Mouse (Mus musculus): ENCODE data around the gene Pabpn1l. TPM values are rescaled to one million over a fixed set of nuclear protein-coding genes. Genes with fewer than 3 reads are reported as not detected.
A peak's percentile ranks its signal among the peaks of the same experiment; 100 is the strongest.

The Pabpn1l gene
- polyA plus RNA-seq, 1 experiment from 2014 or later: not detected

- 44% methylated on average over 8 of the region's 8 CpGs for WGBS
- Histone ChIP-seq H3K4me3 (replicated peaks; ENCODE audit: low read length) (no peak overlapping the region), H3K4me2 (replicated peaks) (peak overlapping the region; percentile 23; the same call in 1 of the 2 replicates), H3K9me3 (ENCODE audit: control insufficient read depth, low read length) (no peaks in the 10 kb centered on the region), H3K9ac (no peak overlapping the region), H3K36me3 (replicated peaks; ENCODE audit: control insufficient read depth, insufficient read depth) (no peaks in the 10 kb centered on the region), H3K27me3 (ENCODE audit: control insufficient read depth, insufficient read depth, low read length) (no peaks in the 10 kb centered on the region), H3K4me1 (replicated peaks; ENCODE audit: control insufficient read depth, insufficient read depth, low read length) (peaks cover 69% of the 10 kb centered on the region), H3K27ac (peak overlapping the region; percentile 67)
- ATAC-seq (ENCODE audit: low FRiP score) (no peak; the same call in 1 of the 2 replicates), DNase-seq (ENCODE audit: low spot score) (no peak)
Measured at GRCm38 (mm10) chr8:122665221-122665620, 42.7 kb upstream of the Pabpn1l start.

GRCm38 (mm10) chr8:122663670-122664069 is 41.1 kb upstream of the Pabpn1l start:
- Histone ChIP-seq H3K4me2 (replicated peaks) (no peak overlapping the region), H3K27ac (no peak overlapping the region), H3K9ac (no peak overlapping the region), H3K36me3 (replicated peaks; ENCODE audit: control insufficient read depth, insufficient read depth) (no peaks in the 10 kb centered on the region), H3K4me3 (replicated peaks; ENCODE audit: low read length) (no peak overlapping the region), H3K4me1 (replicated peaks; ENCODE audit: control insufficient read depth, insufficient read depth, low read length) (peaks cover 67% of the 10 kb centered on the region), H3K9me3 (ENCODE audit: control insufficient read depth, low read length) (no peaks in the 10 kb centered on the region), H3K27me3 (ENCODE audit: control insufficient read depth, insufficient read depth, low read length) (no peaks in the 10 kb centered on the region)
- DNase-seq (ENCODE audit: low spot score): no peak
- WGBS: 77% methylated on average over 5 of the region's 5 CpGs
- ATAC-seq (ENCODE audit: low FRiP score): no peak

- Histone ChIP-seq H3K36me3 (replicated peaks; ENCODE audit: control insufficient read depth, insufficient read depth) (no peaks in the 10 kb centered on the region), H3K4me1 (replicated peaks; ENCODE audit: control insufficient read depth, insufficient read depth, low read length) (peaks cover 66% of the 10 kb centered on the region), H3K4me3 (replicated peaks; ENCODE audit: low read length) (no peak overlapping the region), H3K27ac (no peak overlapping the region), H3K9me3 (ENCODE audit: control insufficient read depth, low read length) (no peaks in the 10 kb centered on the region), H3K4me2 (replicated peaks) (no peak overlapping the region), H3K9ac (no peak overlapping the region), H3K27me3 (ENCODE audit: control insufficient read depth, insufficient read depth, low read length) (no peaks in the 10 kb centered on the region)
- WGBS: 73% methylated on average over 3 of the region's 3 CpGs
- ATAC-seq (ENCODE audit: low FRiP score): no peak
- DNase-seq (ENCODE audit: low spot score): no peak
Measured at GRCm38 (mm10) chr8:122663106-122663505, 40.6 kb upstream of the Pabpn1l start.

- ATAC-seq (ENCODE audit: low FRiP score): no peak
- no peaks in the 10 kb centered on the region for H3K9me3 ChIP-seq (ENCODE audit: control insufficient read depth, low read length)
- no peak for DNase-seq (ENCODE audit: low spot score)
- H3K4me1 ChIP-seq (replicated peaks; ENCODE audit: control insufficient read depth, insufficient read depth, low read length): peaks cover 54% of the 10 kb centered on the region
- no peak overlapping the region for H3K9ac ChIP-seq
- H3K4me2 ChIP-seq (replicated peaks): no peak overlapping the region
- H3K4me3 ChIP-seq (replicated peaks; ENCODE audit: low read length): no peak overlapping the region
- 73% methylated on average over 2 of the region's 2 CpGs for WGBS
- H3K36me3 ChIP-seq (replicated peaks; ENCODE audit: control insufficient read depth, insufficient read depth): no peaks in the 10 kb centered on the region
- H3K27me3 ChIP-seq (ENCODE audit: control insufficient read depth, insufficient read depth, low read length): no peaks in the 10 kb centered on the region
- no peak overlapping the region for H3K27ac ChIP-seq
Measured at GRCm38 (mm10) chr8:122661894-122662293, 39.4 kb upstream of the Pabpn1l start.

- WGBS: 38% methylated on average over 7 of the region's 7 CpGs
- H3K4me1 ChIP-seq (replicated peaks; ENCODE audit: control insufficient read depth, insufficient read depth, low read length): peaks cover 46% of the 10 kb centered on the region
- no peak overlapping the region for H3K9ac ChIP-seq
- no peak overlapping the region for H3K4me3 ChIP-seq (replicated peaks; ENCODE audit: low read length)
- ATAC-seq (ENCODE audit: low FRiP score) (no peak), DNase-seq (ENCODE audit: low spot score) (no peak)
- no peak overlapping the region for H3K4me2 ChIP-seq (replicated peaks)
- no peaks in the 10 kb centered on the region for H3K27me3 ChIP-seq (ENCODE audit: control insufficient read depth, insufficient read depth, low read length)
- no peaks in the 10 kb centered on the region for H3K36me3 ChIP-seq (replicated peaks; ENCODE audit: control insufficient read depth, insufficient read depth)
- H3K27ac ChIP-seq: no peak overlapping the region
- H3K9me3 ChIP-seq (ENCODE audit: control insufficient read depth, low read length): no peaks in the 10 kb centered on the region
Measured at GRCm38 (mm10) chr8:122661138-122661537, 38.6 kb upstream of the Pabpn1l start.

- Histone ChIP-seq H3K4me3 (replicated peaks; ENCODE audit: low read length) (no peak overlapping the region), H3K4me2 (replicated peaks) (no peak overlapping the region), H3K9ac (no peak overlapping the region), H3K36me3 (replicated peaks; ENCODE audit: control insufficient read depth, insufficient read depth) (no peaks in the 10 kb centered on the region), H3K27ac (no peak overlapping the region), H3K27me3 (ENCODE audit: control insufficient read depth, insufficient read depth, low read length) (no peaks in the 10 kb centered on the region), H3K4me1 (replicated peaks; ENCODE audit: control insufficient read depth, insufficient read depth, low read length) (peaks cover 40% of the 10 kb centered on the region), H3K9me3 (ENCODE audit: control insufficient read depth, low read length) (no peaks in the 10 kb centered on the region)
- WGBS: 71% methylated on average over 2 of the region's 2 CpGs
- no peak for ATAC-seq (ENCODE audit: low FRiP score)
- no peak for DNase-seq (ENCODE audit: low spot score)
Measured at GRCm38 (mm10) chr8:122660022-122660421, 37.5 kb upstream of the Pabpn1l start.

GRCm38 (mm10) chr8:122658807-122659160 is 36.2 kb upstream of the Pabpn1l start:
- no peaks in the 10 kb centered on the region for H3K27me3 ChIP-seq (ENCODE audit: control insufficient read depth, insufficient read depth, low read length)
- H3K27ac ChIP-seq: no peak overlapping the region
- DNase-seq (ENCODE audit: low spot score) (no peak), ATAC-seq (ENCODE audit: low FRiP score) (no peak)
- H3K4me2 ChIP-seq (replicated peaks): no peak overlapping the region
- peaks cover 39% of the 10 kb centered on the region for H3K4me1 ChIP-seq (replicated peaks; ENCODE audit: control insufficient read depth, insufficient read depth, low read length)
- no peaks in the 10 kb centered on the region for H3K9me3 ChIP-seq (ENCODE audit: control insufficient read depth, low read length)
- WGBS: 78% methylated on average over 9 of the region's 9 CpGs
- no peak overlapping the region for H3K9ac ChIP-seq
- no peak overlapping the region for H3K4me3 ChIP-seq (replicated peaks; ENCODE audit: low read length)
- no peaks in the 10 kb centered on the region for H3K36me3 ChIP-seq (replicated peaks; ENCODE audit: control insufficient read depth, insufficient read depth)

GRCm38 (mm10) chr8:122658149-122658806 is 35.7 kb upstream of the Pabpn1l start:
- Histone ChIP-seq H3K4me3 (replicated peaks; ENCODE audit: low read length) (no peak overlapping the region), H3K9me3 (ENCODE audit: control insufficient read depth, low read length) (no peaks in the 10 kb centered on the region), H3K4me2 (replicated peaks) (no peak overlapping the region), H3K9ac (no peak overlapping the region), H3K27me3 (ENCODE audit: control insufficient read depth, insufficient read depth, low read length) (no peaks in the 10 kb centered on the region), H3K36me3 (replicated peaks; ENCODE audit: control insufficient read depth, insufficient read depth) (no peaks in the 10 kb centered on the region), H3K4me1 (replicated peaks; ENCODE audit: control insufficient read depth, insufficient read depth, low read length) (peaks cover 34% of the 10 kb centered on the region), H3K27ac (no peak overlapping the region)
- 69% methylated on average over 10 of the region's 10 CpGs for whole genome bisulfite sequencing
- no peak for DNase-seq (ENCODE audit: low spot score)
- ATAC-seq (ENCODE audit: low FRiP score): no peak

GRCm38 (mm10) chr8:122656056-122656999 is 33.8 kb upstream of the Pabpn1l start:
- Histone ChIP-seq H3K27ac (no peak overlapping the region), H3K9me3 (ENCODE audit: control insufficient read depth, low read length) (no peaks in the 10 kb centered on the region), H3K36me3 (replicated peaks; ENCODE audit: control insufficient read depth, insufficient read depth) (no peaks in the 10 kb centered on the region), H3K4me1 (replicated peaks; ENCODE audit: control insufficient read depth, insufficient read depth, low read length) (peaks cover 32% of the 10 kb centered on the region), H3K4me3 (replicated peaks; ENCODE audit: low read length) (no peak overlapping the region), H3K27me3 (ENCODE audit: control insufficient read depth, insufficient read depth, low read length) (no peaks in the 10 kb centered on the region), H3K4me2 (replicated peaks) (no peak overlapping the region), H3K9ac (no peak overlapping the region)
- ATAC-seq (ENCODE audit: low FRiP score) (no peak), DNase-seq (ENCODE audit: low spot score) (no peak)
- 86% methylated on average over 13 of the region's 13 CpGs for WGBS

Measured in hindbrain, embryonic 14.5 days (tissue).